Mouse (Mus musculus) erythroid progenitor cell, adult 5-6 weeks (primary cell): ENCODE results near the gene Zdhhc1. TPM values are rescaled to one million over a fixed set of nuclear protein-coding genes. Genes with fewer than 3 reads are reported as not detected.

Experiments used
- ATAC-seq: replicated peaks from 2 replicates; pipeline ENCODE4 v1.8.0; 2016; ENCODE audit warnings: moderate number of reproducible peaks, mild to moderate bottlenecking, moderate TSS enrichment, inconsistent platforms; ENCODE audit not compliant: poor library complexity, low FRiP score, severe bottlenecking
- total RNA-seq, 2 experiments: library from RNA; stranded (forward) in 1 of 2; stranded (reverse) in 1 of 2; fragments of 150-400 nt in 1 of 2; fragments of 186-747, 209-891 nt in 1 of 2; gene quantifications; 2 replicates each; pipeline versions ENCODE4 v1.2.3 to v1.2.4; 2015 to 2017; ENCODE audit warnings: low replicate concordance in 2 of 2

Gene Zdhhc1
- total RNA-seq, 2 experiments from 2014 or later, result not detected

DNA sequence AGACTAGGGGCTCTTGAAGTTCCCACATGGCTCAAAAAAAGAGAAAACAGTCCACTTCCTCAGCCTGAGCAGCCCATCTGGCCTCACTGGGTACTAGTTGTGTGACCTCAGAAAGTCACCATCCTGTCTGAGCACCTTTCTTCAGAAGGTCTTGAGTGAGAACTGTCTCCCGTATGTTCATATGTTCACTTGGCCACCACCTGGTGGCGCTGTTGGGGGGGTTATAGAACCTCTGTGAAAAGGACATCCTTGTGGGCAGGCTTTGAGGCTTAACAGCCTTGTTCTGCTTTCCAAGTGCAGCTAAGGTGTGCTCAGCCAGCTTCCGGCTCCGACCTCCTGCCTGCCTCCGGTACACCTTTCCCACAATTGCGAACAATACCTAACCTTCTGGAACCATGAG is 15.2 kb downstream of the Zdhhc1 start:
- no peak for ATAC-seq

DNA sequence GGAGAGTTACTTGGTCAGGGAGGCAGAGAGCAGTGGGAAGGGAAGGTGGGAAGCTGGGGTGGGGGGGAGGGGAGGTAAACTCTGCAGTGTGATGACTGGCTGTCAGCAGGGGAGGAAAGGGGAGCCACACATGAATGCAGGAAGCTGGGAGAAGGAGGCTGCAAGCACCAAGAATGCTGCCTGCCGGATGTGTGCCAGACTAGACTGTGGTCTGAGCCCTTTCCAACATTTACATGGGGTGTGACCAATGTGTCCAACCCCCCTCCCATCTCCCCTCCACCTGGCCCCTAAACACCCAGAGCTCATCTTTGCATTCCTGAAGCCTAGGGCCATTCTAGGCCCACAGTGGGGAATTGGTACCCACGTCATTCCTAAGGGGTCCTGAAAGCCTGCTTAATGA is 15.7 kb downstream of the Zdhhc1 start:
- no peak for ATAC-seq

DNA sequence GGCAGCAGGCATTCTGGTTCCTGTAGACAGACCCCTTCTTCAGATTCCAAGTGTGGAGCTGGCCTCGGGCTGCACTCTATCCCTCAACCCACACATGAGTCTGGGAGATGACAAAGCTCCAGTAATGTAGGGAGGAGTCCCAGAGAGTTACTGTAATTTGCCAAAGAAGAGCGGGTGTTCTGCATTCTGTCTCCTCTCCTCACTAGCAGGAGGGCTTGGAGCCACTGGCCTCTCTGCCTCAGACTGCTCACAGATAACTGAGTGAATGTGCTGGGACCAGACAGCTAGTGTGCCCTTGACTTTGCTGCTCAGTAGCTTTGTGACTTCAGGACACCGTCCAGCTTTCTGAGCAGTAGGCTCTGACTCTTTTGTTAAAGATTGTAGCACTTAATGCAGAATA is 18.9 kb downstream of the Zdhhc1 start:
- no peak for ATAC-seq

DNA sequence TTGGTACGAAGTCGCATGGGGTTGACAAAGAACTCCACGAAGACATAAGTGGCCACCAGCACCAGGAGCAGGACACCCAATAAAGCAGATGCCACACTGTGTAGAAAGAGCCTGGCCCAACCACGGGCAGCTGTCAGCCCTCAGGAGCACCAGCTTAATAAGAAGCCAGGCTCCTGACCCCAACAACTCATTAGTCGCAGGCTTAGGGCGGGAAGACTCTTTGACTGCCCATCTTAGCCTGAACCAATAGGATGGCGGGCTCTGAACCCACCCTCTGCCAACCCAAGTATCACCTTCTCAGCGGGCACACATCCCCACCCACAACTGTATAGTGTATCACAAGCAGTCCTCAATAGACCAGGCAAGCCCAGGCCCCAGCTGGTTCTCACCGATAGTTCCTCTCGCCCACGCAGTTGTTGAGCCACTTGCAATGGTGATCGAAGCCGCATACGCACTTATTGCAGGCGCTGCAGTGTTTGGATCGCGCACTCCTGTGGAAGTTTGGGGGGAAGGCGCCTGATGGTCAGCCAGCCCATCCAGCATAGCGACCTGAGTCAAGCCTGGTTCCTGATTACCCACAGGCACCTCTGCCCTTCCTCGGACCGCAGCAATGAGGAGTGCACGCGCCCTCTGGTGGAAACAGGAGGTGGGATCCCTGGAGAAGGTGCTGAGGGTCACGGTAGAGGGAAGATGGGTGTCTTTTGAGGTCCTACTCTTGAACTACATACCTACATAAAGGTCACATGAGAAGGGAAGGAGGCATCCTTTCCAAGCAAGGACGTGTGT is 19.9 kb downstream of the Zdhhc1 start:
- ATAC-seq, result peak; percentile 64; the same call in 1 of the 2 replicates

DNA sequence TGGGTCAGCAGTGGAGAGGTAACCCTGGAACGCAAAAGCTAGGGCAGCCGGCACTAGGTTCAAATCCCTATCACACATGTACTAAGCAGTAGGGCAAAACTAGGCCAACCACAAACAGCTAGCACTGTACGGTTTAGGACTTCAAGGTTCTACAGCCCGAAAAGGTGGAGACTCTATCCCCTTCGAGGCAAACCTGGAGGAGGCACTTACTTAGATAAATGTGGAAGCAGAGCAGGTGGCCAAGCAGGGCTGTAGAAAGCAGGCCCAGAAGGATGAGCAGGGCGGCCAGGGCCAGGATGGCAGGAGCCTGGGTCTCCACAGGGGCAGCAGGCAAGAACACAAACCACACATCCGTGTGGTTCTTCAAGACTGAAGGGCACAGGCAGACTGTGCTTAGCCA is 20.5 kb downstream of the Zdhhc1 start:
- no peak for ATAC-seq

DNA sequence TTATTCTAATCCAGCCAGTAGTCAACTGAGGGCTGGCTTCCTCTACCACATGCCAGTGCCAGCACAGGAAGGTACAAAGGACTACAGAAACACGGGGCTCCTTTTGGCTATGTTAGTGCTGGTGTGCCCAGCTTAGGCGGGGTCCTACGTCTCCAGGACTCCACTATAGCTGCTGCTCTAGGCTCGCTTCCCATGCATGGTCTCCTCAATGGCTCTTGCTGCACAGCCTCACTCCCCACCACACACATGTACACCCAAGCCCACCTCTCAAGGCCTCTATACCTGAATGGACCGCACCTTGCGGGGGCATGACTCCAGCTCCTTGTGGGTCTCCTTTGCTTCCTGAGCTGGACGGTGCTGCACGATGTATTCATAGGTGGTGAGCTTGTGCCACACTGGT is 21.0 kb downstream of the Zdhhc1 start:
- ATAC-seq, result no peak

DNA sequence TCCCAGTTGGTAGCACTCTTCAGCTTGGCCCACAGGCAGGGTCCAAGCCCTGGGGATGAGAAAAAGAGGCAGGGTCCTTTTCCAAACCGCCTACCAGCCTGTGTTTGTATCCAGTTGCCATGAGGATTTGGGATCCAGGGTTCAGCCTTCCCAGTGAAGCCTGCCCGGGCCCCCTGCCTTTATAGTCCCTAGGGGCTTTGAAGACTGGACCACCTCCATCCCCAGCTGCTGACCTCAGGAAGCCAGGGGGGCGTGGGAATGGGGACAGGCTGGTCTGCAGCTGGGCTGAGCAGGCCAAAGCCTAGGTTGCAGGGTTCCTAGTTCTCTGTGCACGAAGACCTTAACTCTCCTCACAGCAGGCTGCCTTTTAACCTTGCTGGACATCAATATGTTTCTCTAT is 21.4 kb downstream of the Zdhhc1 start:
- ATAC-seq, result no peak

DNA sequence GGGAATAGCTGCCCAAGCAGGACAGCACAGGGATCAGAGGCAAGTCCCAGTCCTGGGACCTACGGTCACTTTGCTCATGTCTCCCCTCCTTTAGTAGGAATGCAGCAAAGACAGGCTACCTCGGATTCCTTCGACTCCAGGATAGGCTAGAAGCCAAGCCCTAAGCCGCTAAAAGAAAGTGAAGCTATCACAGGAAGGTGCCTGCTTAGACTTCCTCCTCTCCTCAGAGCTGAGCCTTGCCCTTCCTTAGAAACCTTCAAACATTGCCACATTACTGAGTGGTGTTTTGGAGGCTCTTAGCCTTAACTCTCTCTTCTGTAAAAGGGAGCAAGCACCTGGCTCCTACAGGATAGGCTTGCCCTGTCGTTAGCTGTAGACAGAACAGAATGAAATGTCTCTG is 22.0 kb downstream of the Zdhhc1 start:
- no peak for ATAC-seq

DNA sequence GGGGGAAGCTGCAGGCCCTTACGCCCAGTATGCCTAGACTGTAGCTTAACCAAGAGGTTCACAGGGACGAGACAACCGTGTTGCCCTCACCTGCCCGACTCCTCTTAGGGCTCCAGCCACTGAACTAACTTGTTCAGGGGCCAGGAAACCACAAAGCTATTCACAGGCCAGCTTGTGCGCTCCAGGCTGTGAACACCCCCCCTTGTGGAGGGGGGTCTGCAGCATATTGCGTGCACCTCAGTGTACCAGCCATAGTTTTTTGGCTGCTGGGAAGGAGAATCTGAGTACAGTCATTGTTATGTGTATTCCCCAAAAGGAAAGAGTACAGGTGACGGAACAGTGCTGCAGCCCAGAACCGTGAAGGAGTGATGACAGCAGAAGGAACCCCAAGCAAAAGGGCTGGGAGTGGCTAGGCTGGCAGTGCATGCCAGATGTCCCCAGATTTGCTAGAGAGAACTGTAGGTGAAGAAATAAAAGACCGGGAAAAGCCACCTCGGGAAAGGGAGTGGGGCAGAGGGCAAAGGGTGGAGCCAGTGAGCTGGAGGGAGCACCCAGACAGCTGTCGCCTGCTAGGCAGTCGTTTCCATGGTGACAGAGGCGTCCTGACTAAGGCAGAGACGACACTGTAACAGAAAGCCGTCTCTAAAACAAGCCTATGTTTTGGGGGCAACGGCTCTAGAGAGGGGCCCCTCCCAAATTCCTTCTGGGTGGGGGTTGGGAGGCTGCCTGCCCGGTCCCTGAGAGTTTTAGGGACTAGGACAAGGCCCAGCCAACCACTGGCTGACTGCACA is 22.7 kb downstream of the Zdhhc1 start:
- ATAC-seq, result no peak

DNA sequence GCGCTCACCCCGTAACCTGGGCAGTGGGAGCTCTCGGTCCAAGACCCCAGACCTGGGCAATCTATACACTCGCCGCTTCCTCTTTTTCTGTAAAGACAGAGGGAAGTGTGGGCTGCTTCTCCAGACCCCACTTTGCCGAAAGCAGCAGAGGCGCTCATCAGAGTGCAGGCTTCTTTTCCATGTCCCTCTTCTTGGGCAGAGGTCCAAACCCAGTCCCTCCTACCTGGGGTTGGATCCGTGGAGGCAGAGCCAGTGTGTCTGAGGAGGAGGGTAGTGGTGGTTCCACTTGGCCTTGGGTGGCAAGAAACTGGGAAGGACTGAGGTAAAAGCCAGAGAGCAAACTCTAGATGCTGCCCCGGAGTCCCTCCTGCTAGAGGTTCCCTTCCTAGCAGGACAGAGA is 23.7 kb downstream of the Zdhhc1 start:
- no peak for ATAC-seq

DNA sequence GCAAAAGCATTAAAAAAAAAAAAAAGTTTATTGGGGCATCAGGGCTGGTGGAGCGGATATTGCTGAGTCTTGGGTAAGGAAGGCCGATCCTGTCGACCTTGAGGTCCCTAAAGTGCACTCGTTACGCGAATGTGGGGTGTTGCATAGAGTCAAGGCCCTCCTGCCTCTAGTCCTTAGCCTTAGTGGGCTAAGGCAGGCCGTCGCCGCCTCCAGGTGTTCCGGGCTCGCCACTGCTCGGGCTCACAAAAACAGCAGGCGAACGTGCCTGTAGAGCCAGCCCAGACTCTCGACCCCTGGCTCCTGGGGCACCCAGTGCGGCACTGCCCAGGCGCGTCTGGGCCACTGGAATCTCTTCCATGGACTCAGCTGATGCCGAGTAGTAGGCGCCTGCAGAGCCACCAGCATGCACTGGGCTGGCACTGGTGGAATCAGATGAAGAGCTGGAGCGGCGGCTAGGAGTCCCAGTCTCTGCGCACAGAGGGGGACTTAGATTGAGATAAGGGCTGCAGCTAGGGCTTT is 24.2 kb downstream of the Zdhhc1 start:
- ATAC-seq, result no peak

DNA sequence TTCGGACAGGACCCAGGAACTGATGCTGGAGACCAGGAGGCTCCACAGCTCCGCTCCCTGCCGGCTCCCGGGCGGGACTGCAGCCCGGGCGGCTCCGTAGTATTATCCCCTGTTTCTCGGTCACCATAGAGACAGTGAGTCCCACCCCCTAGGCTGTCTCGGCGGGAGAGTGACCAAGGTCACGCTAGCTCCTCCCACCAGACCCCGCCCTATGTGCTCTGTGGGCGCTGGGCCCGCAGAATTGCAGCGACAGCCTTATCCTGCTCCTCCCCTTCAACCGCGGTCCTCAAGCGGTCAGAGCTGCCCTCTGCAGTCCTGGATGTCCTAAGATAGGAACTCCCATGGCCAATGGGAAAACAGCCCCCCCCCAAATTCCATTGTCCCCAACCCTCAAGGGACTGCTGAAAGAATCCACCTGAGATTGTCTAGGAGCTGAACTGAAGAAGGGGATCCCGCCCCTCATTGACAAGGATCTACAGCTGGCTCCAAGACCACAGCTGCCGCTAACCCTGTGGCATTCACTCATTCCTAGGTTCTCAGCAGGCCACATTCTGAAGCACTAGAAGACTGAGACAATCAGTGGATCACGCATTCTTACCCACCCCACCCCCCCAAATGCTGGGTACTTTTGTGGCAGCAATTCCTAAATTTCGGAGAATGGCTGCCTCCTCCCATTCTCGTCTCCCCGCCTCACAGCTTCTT is 25.2 kb downstream of the Zdhhc1 start, which contains the start of gene Tppp3:
Gene Tppp3, minus strand, starts transcription at position 213 of the 702 bp plus-strand sequence.
- ATAC-seq, result peak; percentile 87

DNA sequence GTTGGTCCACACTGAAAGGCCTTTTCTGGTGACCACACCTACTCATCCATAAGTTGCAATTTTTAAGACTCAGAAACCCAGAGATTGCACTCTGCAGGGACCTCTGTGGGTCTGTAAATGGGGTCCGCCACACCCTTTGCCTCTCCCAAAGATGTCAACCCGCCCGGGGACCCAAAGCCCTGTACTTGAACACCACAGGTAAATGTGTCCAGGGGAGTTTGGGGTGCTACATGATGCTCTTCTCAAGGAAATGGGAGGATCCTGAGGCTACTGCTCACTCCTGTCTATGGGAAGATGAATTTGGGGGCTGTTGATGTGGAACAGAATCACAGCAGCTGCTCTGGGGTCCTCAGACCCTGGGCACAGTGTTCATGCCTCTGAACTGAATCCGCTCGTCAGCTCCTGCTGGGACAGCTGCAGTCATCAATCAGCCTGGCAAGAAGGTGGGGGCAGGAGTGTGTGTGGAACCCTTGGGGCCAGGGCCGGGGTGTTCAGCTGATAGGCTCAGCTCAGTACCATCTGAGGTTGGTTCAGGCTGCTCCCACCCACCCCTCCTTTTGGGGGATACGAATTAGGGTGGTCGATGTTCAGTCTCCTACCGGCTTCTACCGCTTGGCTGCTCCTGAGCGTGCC is 25.9 kb downstream of the Zdhhc1 start:
- ATAC-seq, result peak; percentile 18

DNA sequence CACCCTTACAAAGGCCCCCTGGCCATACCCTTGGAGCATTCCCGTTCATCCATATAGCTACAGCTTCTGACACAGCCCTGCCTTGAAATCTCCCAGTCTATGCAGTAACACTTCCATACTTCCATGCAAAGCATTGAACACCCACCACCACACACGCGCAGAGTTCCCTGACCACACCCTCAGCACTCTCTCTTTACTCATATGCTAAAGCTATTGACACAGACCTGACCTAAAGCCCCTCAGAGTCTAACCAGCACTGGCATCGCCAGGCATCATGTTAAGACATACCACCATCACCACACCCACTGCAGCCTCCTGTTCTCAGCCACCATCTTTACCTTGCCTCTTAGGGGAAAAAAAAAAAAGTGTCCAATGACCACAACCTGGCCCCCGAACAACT is 26.4 kb downstream of the Zdhhc1 start:
- ATAC-seq, result no peak

DNA sequence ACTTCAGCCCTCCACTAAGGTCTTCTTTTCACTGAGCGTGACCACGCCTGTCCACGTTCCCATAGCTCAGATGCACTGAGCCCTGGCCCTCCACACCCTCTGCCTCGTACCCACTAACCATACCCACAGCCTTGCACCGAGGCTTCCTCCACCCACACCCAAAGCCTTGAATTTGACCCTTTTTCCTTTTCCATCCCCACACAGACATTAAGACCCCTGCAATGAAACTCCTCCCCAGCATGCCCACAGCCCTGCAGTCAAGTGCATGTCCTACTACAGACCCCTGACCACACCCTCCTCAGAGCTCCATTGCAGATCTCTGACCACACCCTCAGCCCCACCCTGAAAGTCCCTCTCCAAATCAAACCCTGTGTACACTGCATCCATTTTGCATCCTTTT is 26.9 kb downstream of the Zdhhc1 start:
- ATAC-seq, result no peak

DNA sequence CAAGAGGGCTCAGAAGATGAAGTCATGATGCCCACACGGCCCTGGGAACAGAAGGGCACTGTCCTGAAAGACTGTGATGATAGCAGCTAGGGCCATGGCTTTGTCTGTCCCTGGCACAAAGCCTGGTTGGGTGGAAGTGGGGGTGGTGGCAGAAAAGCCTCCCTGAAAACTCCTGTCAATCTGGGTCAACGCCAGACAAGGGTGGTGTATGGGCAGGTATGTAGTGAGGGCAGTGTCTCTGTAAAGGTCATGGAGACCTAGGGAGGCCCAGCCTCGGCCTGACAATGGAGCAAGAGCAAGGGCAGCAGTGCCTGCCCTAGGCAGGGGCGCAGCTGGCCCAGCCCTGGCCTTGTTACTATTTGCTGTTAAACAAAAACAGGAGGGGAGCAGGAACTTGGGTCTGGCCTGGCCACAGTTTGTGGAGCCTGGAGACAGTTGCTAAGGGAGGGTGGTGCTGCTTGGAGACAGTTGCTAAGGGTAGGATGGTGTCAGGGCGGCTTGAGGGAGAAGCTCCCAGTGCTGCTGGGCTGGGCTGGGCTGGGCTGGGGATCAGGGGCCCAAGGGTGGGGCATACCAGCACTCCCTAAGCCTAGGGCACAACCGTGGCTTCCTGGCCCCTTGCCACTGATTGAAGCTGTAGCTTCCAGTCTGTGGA is 27.5 kb downstream of the Zdhhc1 start:
- ATAC-seq, result peak; percentile 28; the same call in 1 of the 2 replicates

DNA sequence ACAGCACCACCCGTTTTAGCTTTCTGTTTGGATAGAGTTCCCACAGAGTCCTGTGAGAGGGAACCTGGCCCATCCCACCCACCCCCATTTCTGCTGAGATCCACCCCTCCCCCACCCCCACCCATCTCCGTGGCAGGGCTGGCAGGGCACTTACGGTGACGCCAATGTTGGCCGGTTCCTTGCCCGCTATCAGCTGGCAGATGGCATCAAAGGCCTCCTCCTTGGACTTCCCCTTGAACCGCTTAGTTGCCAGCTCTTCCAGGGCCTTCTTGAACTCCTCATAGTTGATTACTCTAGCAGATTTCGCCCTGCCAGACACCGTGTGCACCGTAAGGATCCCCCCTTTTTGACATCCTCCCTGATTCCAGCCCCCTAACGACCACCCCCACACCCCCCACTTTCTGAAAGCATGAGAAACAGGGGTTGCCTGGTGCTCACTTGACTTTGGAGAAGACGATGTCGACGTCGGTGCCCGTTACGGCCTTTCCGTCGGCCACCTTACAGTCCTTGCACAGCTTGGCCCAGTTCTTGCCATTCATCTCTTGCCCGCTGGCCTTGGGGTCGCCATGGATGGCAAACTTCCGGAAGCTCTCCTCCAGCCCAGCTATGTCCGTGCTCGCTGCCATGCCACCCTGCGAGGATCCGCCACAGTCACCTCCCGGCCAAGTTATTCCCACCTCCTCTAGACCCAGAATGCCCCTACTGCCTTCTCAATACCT is 28.5 kb downstream of the Zdhhc1 start:
- ATAC-seq, result no peak

DNA sequence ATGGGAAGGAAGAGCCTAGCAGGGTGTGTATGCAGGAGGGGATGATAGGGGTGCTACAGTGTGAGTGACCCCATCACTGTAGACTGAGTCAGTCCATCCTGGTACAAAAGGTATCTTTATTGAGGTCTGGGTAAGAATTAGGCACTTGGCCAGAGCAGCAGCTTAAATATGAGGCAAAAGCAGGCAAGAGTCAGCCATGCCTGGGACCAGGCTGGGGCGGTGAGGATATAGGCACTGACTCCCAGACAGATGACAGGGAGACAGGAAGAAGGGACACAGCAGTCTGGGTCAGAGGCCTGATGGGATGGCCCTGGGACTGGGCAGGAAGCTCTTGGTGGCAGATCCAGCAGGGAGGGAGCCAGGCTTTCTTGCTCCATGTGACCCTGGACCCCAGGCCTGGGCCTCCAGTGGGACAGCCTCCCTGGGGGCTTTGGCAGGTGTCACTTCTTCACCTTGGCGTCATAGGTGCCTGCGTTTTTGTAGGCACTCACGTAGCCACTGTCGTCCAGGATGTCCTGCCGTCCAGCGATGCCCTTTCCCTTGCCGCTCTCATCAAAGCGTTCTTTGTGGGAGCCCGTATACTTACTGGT is 29.2 kb downstream of the Zdhhc1 start:
- ATAC-seq, result no peak
